Mouse (Mus musculus): ENCODE results near the gene Ercc6. TPM values are rescaled to one million over a fixed set of nuclear protein-coding genes. Genes with fewer than 3 reads are reported as not detected.

Ercc6 gene
- polyA plus RNA-seq, 2 experiments, result 12.2 to 15.0 TPM

GRCm38 (mm10) chr14:32563661-32564060 is 50.3 kb downstream of the Ercc6 start:
- no peaks in the 10 kb centered on the region for H3K9me3 ChIP-seq (ENCODE audit: control insufficient read depth, low read length)
- H3K4me3 ChIP-seq (replicated peaks; ENCODE audit: low read length), result no peak overlapping the region
- no peak for TF ChIP-seq POLR2A (IDR thresholded peaks at IDR 0.05; ENCODE audit: borderline replicate concordance, extremely low read depth, insufficient read depth, insufficient read length)
- DNase-seq (ENCODE audit: low spot score), result no peak
- H3K27ac ChIP-seq (replicated peaks; ENCODE audit: low read depth, low read length), result no peak overlapping the region
- H3K27me3 ChIP-seq (ENCODE audit: control insufficient read depth, insufficient read depth, low read length), result no peaks in the 10 kb centered on the region
- H3K9ac ChIP-seq (ENCODE audit: low read depth, low read length, severe bottlenecking), result no peak overlapping the region
- ATAC-seq (ENCODE audit: low FRiP score, low read depth), result no peak
- peaks cover 67% of the 10 kb centered on the region for H3K36me3 ChIP-seq (ENCODE audit: control insufficient read depth, insufficient read depth, low read length)
- H3K4me1 ChIP-seq (ENCODE audit: control insufficient read depth, insufficient read depth, low read length), result no peaks in the 10 kb centered on the region
- 95% methylated on average over 6 of the region's 6 CpGs for WGBS
- no peak overlapping the region for H3K4me2 ChIP-seq (replicated peaks; ENCODE audit: low read depth, low read length, severe bottlenecking)

GRCm38 (mm10) chr14:32572519-32572918 is 59.2 kb downstream of the Ercc6 start:
- Histone ChIP-seq H3K9me3 (ENCODE audit: control insufficient read depth, low read length) (no peaks in the 10 kb centered on the region), H3K9ac (ENCODE audit: low read depth, low read length, severe bottlenecking) (no peak overlapping the region), H3K4me2 (replicated peaks; ENCODE audit: low read depth, low read length, severe bottlenecking) (no peak overlapping the region), H3K36me3 (ENCODE audit: control insufficient read depth, insufficient read depth, low read length) (peaks cover 67% of the 10 kb centered on the region), H3K27me3 (ENCODE audit: control insufficient read depth, insufficient read depth, low read length) (no peaks in the 10 kb centered on the region), H3K4me1 (ENCODE audit: control insufficient read depth, insufficient read depth, low read length) (no peaks in the 10 kb centered on the region), H3K27ac (replicated peaks; ENCODE audit: low read depth, low read length) (no peak overlapping the region), H3K4me3 (replicated peaks; ENCODE audit: low read length) (no peak overlapping the region)
- DNase-seq (ENCODE audit: low spot score), result no peak
- no peak for ATAC-seq (ENCODE audit: low FRiP score, low read depth)
- TF ChIP-seq POLR2A (IDR thresholded peaks at IDR 0.05; ENCODE audit: borderline replicate concordance, extremely low read depth, insufficient read depth, insufficient read length), result no peak
- 68% methylated on average over 8 of the region's 8 CpGs for WGBS

GRCm38 (mm10) chr14:32578420-32578819 is 65.1 kb downstream of the Ercc6 start:
- Histone ChIP-seq H3K9me3 (ENCODE audit: control insufficient read depth, low read length) (no peaks in the 10 kb centered on the region), H3K36me3 (ENCODE audit: control insufficient read depth, insufficient read depth, low read length) (peaks cover 42% of the 10 kb centered on the region), H3K27ac (replicated peaks; ENCODE audit: low read depth, low read length) (no peak overlapping the region), H3K4me1 (ENCODE audit: control insufficient read depth, insufficient read depth, low read length) (no peaks in the 10 kb centered on the region), H3K4me3 (replicated peaks; ENCODE audit: low read length) (no peak overlapping the region), H3K4me2 (replicated peaks; ENCODE audit: low read depth, low read length, severe bottlenecking) (no peak overlapping the region), H3K9ac (ENCODE audit: low read depth, low read length, severe bottlenecking) (no peak overlapping the region), H3K27me3 (ENCODE audit: control insufficient read depth, insufficient read depth, low read length) (no peaks in the 10 kb centered on the region)
- DNase-seq (ENCODE audit: low spot score), result no peak
- ATAC-seq (ENCODE audit: low FRiP score, low read depth), result no peak
- no peak for TF ChIP-seq POLR2A (IDR thresholded peaks at IDR 0.05; ENCODE audit: borderline replicate concordance, extremely low read depth, insufficient read depth, insufficient read length)
- 88% methylated on average over 2 of the region's 2 CpGs for WGBS

GRCm38 (mm10) chr14:32583696-32584095 is 70.4 kb downstream of the Ercc6 start:
- no peak for DNase-seq (ENCODE audit: low spot score)
- 88% methylated on average over 9 of the region's 9 CpGs for WGBS
- TF ChIP-seq POLR2A (IDR thresholded peaks at IDR 0.05; ENCODE audit: borderline replicate concordance, extremely low read depth, insufficient read depth, insufficient read length), result no peak
- Histone ChIP-seq H3K9ac (ENCODE audit: low read depth, low read length, severe bottlenecking) (no peak overlapping the region), H3K4me2 (replicated peaks; ENCODE audit: low read depth, low read length, severe bottlenecking) (no peak overlapping the region), H3K27ac (replicated peaks; ENCODE audit: low read depth, low read length) (no peak overlapping the region), H3K4me1 (ENCODE audit: control insufficient read depth, insufficient read depth, low read length) (no peaks in the 10 kb centered on the region), H3K9me3 (ENCODE audit: control insufficient read depth, low read length) (no peaks in the 10 kb centered on the region), H3K27me3 (ENCODE audit: control insufficient read depth, insufficient read depth, low read length) (no peaks in the 10 kb centered on the region), H3K4me3 (replicated peaks; ENCODE audit: low read length) (no peak overlapping the region), H3K36me3 (ENCODE audit: control insufficient read depth, insufficient read depth, low read length) (peaks cover 6% of the 10 kb centered on the region; the same call in 1 of the 2 replicates)
- ATAC-seq (ENCODE audit: low FRiP score, low read depth), result no peak

- no peak overlapping the region for H3K4me2 ChIP-seq (replicated peaks; ENCODE audit: low read depth, low read length, severe bottlenecking)
- H3K9me3 ChIP-seq (ENCODE audit: control insufficient read depth, low read length), result no peaks in the 10 kb centered on the region
- no peaks in the 10 kb centered on the region for H3K36me3 ChIP-seq (ENCODE audit: control insufficient read depth, insufficient read depth, low read length)
- H3K27me3 ChIP-seq (ENCODE audit: control insufficient read depth, insufficient read depth, low read length), result no peaks in the 10 kb centered on the region
- no peak for TF ChIP-seq POLR2A (IDR thresholded peaks at IDR 0.05; ENCODE audit: borderline replicate concordance, extremely low read depth, insufficient read depth, insufficient read length)
- no peak overlapping the region for H3K9ac ChIP-seq (ENCODE audit: low read depth, low read length, severe bottlenecking)
- peak; percentile 11 for DNase-seq (ENCODE audit: low spot score)
- 12% methylated on average over 10 of the region's 10 CpGs for WGBS
- no peak overlapping the region for H3K4me3 ChIP-seq (replicated peaks; ENCODE audit: low read length)
- H3K27ac ChIP-seq (replicated peaks; ENCODE audit: low read depth, low read length), result no peak overlapping the region
- ATAC-seq (ENCODE audit: low FRiP score, low read depth), result no peak
- H3K4me1 ChIP-seq (ENCODE audit: control insufficient read depth, insufficient read depth, low read length), result no peaks in the 10 kb centered on the region
These were observed 73.9 kb downstream of the Ercc6 start for GRCm38 (mm10) chr14:32587013-32587784.
